Comparison of ENCODE assay signal across 11 mouse cellular contexts in genomic region chr7:132715259-132715658, GRCm38 (mm10).
DNase-seq lines count a peak whose midpoint lies in the region; ATAC-seq and TF ChIP-seq lines count a peak whose summit lies in the region.
"Had no signal": no experiment of that assay in that cellular context is flagged by ENCODE, and none has a peak within 500 bp of the region (broad histone marks: within the 10 kb centered on the region; RNA-seq: fewer than 3 reads in every experiment).

No protein-coding gene starts in this region.

- intact Hi-C loops in left cerebral cortex, adult 2 months (cut with DNase I) = no loop called here

- H3K4me1 ChIP-seq in heart, embryonic 13.5 days = peaks cover 62% of the 10 kb centered on the region
- peaks cover 47% of the 10 kb centered on the region for H3K4me1 ChIP-seq in embryonic facial prominence, embryonic 13.5 days
- H3K4me1 ChIP-seq in limb, embryonic 15.5 days = peaks cover 45% of the 10 kb centered on the region
- H3K4me1 ChIP-seq in liver, embryonic 11.5 days (replicated peaks; ENCODE audit: control insufficient read depth, insufficient read depth, low read length) = peaks cover 44% of the 10 kb centered on the region

- 89% methylated on average over 4 of the region's 4 CpGs for WGBS in heart, embryonic 13.5 days
- WGBS in embryonic facial prominence, embryonic 13.5 days = 90% methylated on average over 4 of the region's 4 CpGs
- 97% methylated on average over 4 of the region's 4 CpGs for WGBS in limb, embryonic 15.5 days
- 86% methylated on average over 4 of the region's 4 CpGs for WGBS in liver, embryonic 11.5 days

- H3K27ac ChIP-seq in heart, embryonic 13.5 days (replicated peaks) = peak overlapping the region; percentile 99
- H3K27ac ChIP-seq in left cerebral cortex, adult 2 months = peak overlapping the region; percentile 94
- H3K27ac ChIP-seq in embryonic facial prominence, embryonic 13.5 days = peak overlapping the region; percentile 84
- peak overlapping the region; percentile 78; the same call in 1 of the 2 replicates for H3K27ac ChIP-seq in limb, embryonic 15.5 days
- H3K27ac ChIP-seq in liver, embryonic 11.5 days (ENCODE audit: low read depth, low read length) = no peak overlapping the region
- H3K27ac ChIP-seq: neural tube, embryonic 12.5 days had no signal

- H3K4me3 ChIP-seq in heart, embryonic 13.5 days = no peak overlapping the region
- no peak overlapping the region for H3K4me3 ChIP-seq in left cerebral cortex, adult 2 months
- no peak overlapping the region for H3K4me3 ChIP-seq in embryonic facial prominence, embryonic 13.5 days
- H3K4me3 ChIP-seq in limb, embryonic 15.5 days = no peak overlapping the region
- no peak overlapping the region for H3K4me3 ChIP-seq in liver, embryonic 11.5 days (ENCODE audit: low read depth, low read length)
- H3K4me3 ChIP-seq: neural tube, embryonic 12.5 days had no signal

- no peak for DNase-seq in heart, adult 8-10 months (ENCODE audit: low spot score)
- no peak for DNase-seq in left cerebral cortex, adult 2 months (ENCODE audit: extremely low spot score in 1 of 2, low spot score in 2 of 2)
- DNase-seq in left cerebral cortex, adult 9 months (ENCODE audit: low spot score in 2 of 2) = no peak
- DNase-seq in adrenal gland, postnatal 25 days = no peak
- no peak for DNase-seq in liver, embryonic 11.5 days (ENCODE audit: low spot score)
- DNase-seq: layer of hippocampus, postnatal 36 days; lung, adult 18-20 months had no signal

- no peaks in the 10 kb centered on the region for H3K9me3 ChIP-seq in heart, embryonic 13.5 days
- H3K9me3 ChIP-seq in embryonic facial prominence, embryonic 13.5 days = no peaks in the 10 kb centered on the region
- no peaks in the 10 kb centered on the region for H3K9me3 ChIP-seq in limb, embryonic 15.5 days
- H3K9me3 ChIP-seq in liver, embryonic 11.5 days (ENCODE audit: control insufficient read depth, low read length) = no peaks in the 10 kb centered on the region
- H3K9me3 ChIP-seq: neural tube, embryonic 12.5 days had no signal

- no peak overlapping the region for H3K4me2 ChIP-seq in heart, embryonic 13.5 days
- H3K4me2 ChIP-seq in embryonic facial prominence, embryonic 13.5 days = no peak overlapping the region; the same call in 1 of the 2 replicates
- no peak overlapping the region for H3K4me2 ChIP-seq in limb, embryonic 15.5 days
- no peak overlapping the region for H3K4me2 ChIP-seq in liver, embryonic 11.5 days
- H3K4me2 ChIP-seq: neural tube, embryonic 12.5 days had no signal

- H3K9ac ChIP-seq in heart, embryonic 13.5 days = peak overlapping the region; percentile 74
- H3K9ac ChIP-seq in embryonic facial prominence, embryonic 13.5 days = no peak overlapping the region
- H3K9ac ChIP-seq in limb, embryonic 15.5 days = no peak overlapping the region
- no peak overlapping the region for H3K9ac ChIP-seq in liver, embryonic 11.5 days (ENCODE audit: low read depth, low read length)
- H3K9ac ChIP-seq: neural tube, embryonic 12.5 days had no signal

- H3K27me3 ChIP-seq in heart, embryonic 13.5 days (replicated peaks) = no peaks in the 10 kb centered on the region
- H3K27me3 ChIP-seq in embryonic facial prominence, embryonic 13.5 days = no peaks in the 10 kb centered on the region
- H3K27me3 ChIP-seq in limb, embryonic 15.5 days = no peaks in the 10 kb centered on the region
- H3K27me3 ChIP-seq in liver, embryonic 11.5 days (replicated peaks; ENCODE audit: control insufficient read depth, insufficient read depth, low read length) = no peaks in the 10 kb centered on the region
- H3K27me3 ChIP-seq: neural tube, embryonic 12.5 days had no signal

- H3K36me3 ChIP-seq in heart, embryonic 13.5 days = peaks cover 10% of the 10 kb centered on the region; the same call in 1 of the 2 replicates
- peaks cover 7% of the 10 kb centered on the region; the same call in 1 of the 2 replicates for H3K36me3 ChIP-seq in embryonic facial prominence, embryonic 13.5 days
- H3K36me3 ChIP-seq in limb, embryonic 15.5 days = peaks cover 13% of the 10 kb centered on the region
- peaks cover 2% of the 10 kb centered on the region; the same call in 1 of the 2 replicates for H3K36me3 ChIP-seq in liver, embryonic 11.5 days (ENCODE audit: control insufficient read depth, insufficient read depth, low read length)

- no peak; the same call in 1 of the 2 replicates for ATAC-seq in heart, embryonic 13.5 days (ENCODE audit: extremely low read depth, insufficient number of reproducible peaks, low FRiP score, low TSS enrichment)
- no peak for ATAC-seq in embryonic facial prominence, embryonic 13.5 days (ENCODE audit: insufficient number of reproducible peaks, insufficient read depth, low FRiP score, low TSS enrichment, low read depth)
- no peak for ATAC-seq in limb, embryonic 15.5 days (ENCODE audit: insufficient number of reproducible peaks, low FRiP score, low TSS enrichment, low read depth)
- ATAC-seq in liver, embryonic 11.5 days (replicated peaks; ENCODE audit: low FRiP score) = no peak

- TF ChIP-seq CTCF in left cerebral cortex, adult 2 months (IDR thresholded peaks at IDR 0.05) = no peak
